Mouse (Mus musculus): Measurements from ENCODE around the gene Dkc1. TPM values are rescaled to one million over a fixed set of nuclear protein-coding genes. Genes with fewer than 3 reads are reported as not detected.

The Dkc1 gene
- polyA plus RNA-seq, 1 experiment from 2014 or later, result 132 TPM

- H3K4me2 ChIP-seq (replicated peaks; ENCODE audit: low read depth, low read length), result peak overlapping the region; percentile 50
- H3K36me3 ChIP-seq (ENCODE audit: control insufficient read depth, insufficient read depth, low read length), result no peaks in the 10 kb centered on the region
- H3K27ac ChIP-seq (ENCODE audit: low read length), result no peak overlapping the region
- no peaks in the 10 kb centered on the region for H3K4me1 ChIP-seq (ENCODE audit: control insufficient read depth, insufficient read depth, low read length)
- H3K9ac ChIP-seq (replicated peaks; ENCODE audit: low read depth, low read length), result no peak overlapping the region; the same call in 1 of the 2 replicates
- H3K27me3 ChIP-seq (ENCODE audit: control insufficient read depth, insufficient read depth, low read length), result no peaks in the 10 kb centered on the region
- peak; percentile 82; the same call in 1 of the 2 replicates for ATAC-seq (ENCODE audit: insufficient number of reproducible peaks, insufficient read depth, low FRiP score, low read depth)
- 18% methylated on average over 32 of the region's 49 CpGs for WGBS
- H3K9me3 ChIP-seq (ENCODE audit: control insufficient read depth, low read depth, low read length), result no peaks in the 10 kb centered on the region
- H3K4me3 ChIP-seq (ENCODE audit: low read depth, low read length), result peak overlapping the region; percentile 33
These were observed 60.1 kb downstream of the Dkc1 start for GRCm38 (mm10) chrX:75155576-75156243.

Other genes with a start within 250 kb of the Dkc1 start
- gene Gab3, start 10.4 kb upstream of the Dkc1 start, polyA plus RNA-seq (2014; fragmentation: Nextera tagmentation; extraction: Ambion mirVana), result 2.7 and 3.8 TPM in 2 replicates
- 61.1 and 69.8 TPM in 2 replicates for gene Mpp1, start 35.2 kb downstream of the Dkc1 start, polyA plus RNA-seq (2014; fragmentation: Nextera tagmentation; extraction: Ambion mirVana)
- not detected in 2 replicates for gene Smim9, start 67.9 kb downstream of the Dkc1 start, polyA plus RNA-seq (2014; fragmentation: Nextera tagmentation; extraction: Ambion mirVana)

All from stomach, embryonic 14.5 days (tissue).